Mouse (Mus musculus): ENCODE results near the gene Olfr1308. TPM values are rescaled to one million over a fixed set of nuclear protein-coding genes. Genes with fewer than 3 reads are reported as not detected.

The Olfr1308 gene
- total RNA-seq (2021), result not detected

DNA sequence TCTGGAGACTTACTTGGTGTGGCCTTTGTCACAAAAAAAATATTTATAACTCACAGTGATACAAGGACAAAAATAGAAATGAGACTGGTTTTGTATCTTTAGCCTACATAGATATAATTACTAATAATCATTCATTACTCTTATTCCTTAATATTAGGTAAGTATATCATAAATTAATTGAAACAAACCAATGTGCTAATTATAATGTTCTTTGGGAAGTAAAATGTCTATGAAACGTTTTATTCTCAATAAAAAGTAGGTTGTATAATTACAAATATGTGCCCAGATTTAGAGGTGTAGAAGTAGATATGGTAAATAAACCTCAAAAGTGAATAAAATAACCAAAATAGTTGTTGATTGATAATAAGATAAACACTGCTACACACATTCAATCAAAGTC, at the start of gene Olfr1308:
TSS of gene Olfr1308 (minus strand) at position 101 of the 400 bp plus-strand sequence.
- intact Hi-C loops (cut with DNase I), result no loop called here
- no peak for DNase-seq

DNA sequence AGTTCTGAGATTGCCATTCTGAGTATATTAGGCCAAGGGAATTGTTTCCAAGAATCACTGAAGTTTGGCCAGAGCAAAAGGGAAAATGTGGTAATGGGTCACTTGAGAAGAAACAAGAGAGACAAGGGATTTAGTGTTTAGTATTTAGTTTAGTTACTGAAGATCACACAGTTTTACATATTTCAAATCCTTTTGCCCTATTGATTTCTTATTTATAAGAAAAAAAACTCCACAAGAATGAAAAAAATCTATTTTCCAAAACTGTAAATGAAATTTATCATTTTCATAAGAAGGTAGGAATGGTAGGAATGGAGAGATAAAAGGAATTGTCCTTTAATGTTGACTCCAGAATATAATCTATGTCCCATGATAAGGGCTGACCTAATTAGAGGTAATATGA, 47.9 kb upstream of the Olfr1308 start, which contains the start of gene Olfr1310:
TSS of gene Olfr1310 (minus strand) at position 101 of the 400 bp plus-strand sequence.
- DNase-seq, result no peak
- intact Hi-C loops (cut with DNase I), result no loop called here

DNA sequence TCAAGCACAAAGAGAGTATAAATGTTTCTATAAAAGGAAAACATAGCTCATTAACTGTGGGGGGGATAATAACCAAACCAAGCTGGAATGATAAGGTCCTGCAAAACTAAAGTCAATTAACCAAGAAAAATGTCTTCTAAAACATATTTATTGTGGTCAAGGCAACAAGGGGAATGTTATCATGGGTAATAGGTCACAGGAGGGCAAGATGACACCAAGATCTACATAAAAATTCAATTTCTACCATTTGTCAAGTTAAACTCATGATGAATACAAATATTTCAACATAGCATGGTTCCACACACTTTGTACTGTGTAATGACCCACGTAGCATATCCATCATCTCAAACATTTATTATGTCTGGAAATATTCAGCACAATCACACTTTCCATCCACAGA, 25.4 kb upstream of the Olfr1308 start, which contains the start of gene Olfr1309:
TSS of gene Olfr1309 (minus strand) at position 101 of the 400 bp plus-strand sequence.
- intact Hi-C loops (cut with DNase I), result no loop called here
- no peak for DNase-seq

DNA sequence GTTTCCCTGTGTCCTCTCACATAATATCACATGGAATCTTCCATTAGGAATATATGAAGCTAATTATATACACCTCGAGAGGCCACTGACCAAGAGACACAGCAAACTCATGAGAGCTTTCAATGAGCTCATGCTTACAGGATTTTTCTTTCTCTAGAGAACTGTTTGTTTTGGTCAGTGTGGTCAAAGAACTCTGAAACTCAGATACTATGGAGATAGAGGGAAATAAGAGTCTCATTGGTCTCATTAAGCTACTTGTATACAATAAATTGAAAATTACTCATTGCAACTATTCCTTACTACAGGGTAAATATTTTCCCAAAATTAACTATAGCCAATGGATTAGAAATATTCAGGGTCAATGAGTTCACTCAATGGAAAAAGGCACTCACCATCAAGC, 15.4 kb downstream of the Olfr1308 start, which contains the start of gene Olfr1307:
TSS of gene Olfr1307 (minus strand) at position 101 of the 400 bp plus-strand sequence.
- intact Hi-C loops (cut with DNase I), result no loop called here
- no peak for DNase-seq

DNA sequence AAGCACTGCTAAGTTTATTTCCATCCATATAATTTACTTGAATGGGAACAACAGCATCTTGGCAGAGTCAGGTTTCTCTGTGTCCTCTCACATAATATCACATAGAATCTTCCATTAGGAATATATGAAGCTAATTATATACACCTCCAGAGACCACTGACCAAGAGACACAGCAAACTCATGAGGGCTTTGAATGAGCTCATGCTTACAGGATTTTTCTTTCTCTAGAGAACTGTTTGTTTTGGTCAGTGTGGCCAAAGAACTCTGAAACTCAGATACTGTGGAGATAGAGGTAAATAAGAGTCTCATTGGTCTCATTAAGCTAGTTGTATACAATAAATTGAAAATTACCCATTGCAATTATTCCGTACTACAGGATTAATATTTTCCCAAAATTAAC, 48.6 kb downstream of the Olfr1308 start, which contains the start of gene Olfr1306:
TSS of gene Olfr1306 (minus strand) at position 101 of the 400 bp plus-strand sequence.
- intact Hi-C loops (cut with DNase I), result no loop called here
- no peak for DNase-seq

Other genes starting within 250 kb of the Olfr1308 start
- gene Olfr1301, start 213.9 kb downstream of the Olfr1308 start, total RNA-seq (2021), result not detected
- not detected for gene Olfr1302, start 187.5 kb downstream of the Olfr1308 start, total RNA-seq (2021)
- gene Olfr1303, start 144.6 kb downstream of the Olfr1308 start, total RNA-seq (2021), result not detected
- gene Olfr1305, start 87.8 kb downstream of the Olfr1308 start, total RNA-seq (2021), result not detected
- gene Olfr1306, start 48.7 kb downstream of the Olfr1308 start, total RNA-seq (2021), result not detected
- under 1 TPM; 0.04 TPM for gene Olfr1307, start 15.5 kb downstream of the Olfr1308 start, total RNA-seq (2021)
- not detected for gene Olfr1309, start 25.3 kb upstream of the Olfr1308 start, total RNA-seq (2021)
- not detected for gene Olfr1310, start 47.8 kb upstream of the Olfr1308 start, total RNA-seq (2021)
- not detected for gene Olfr1311, start 59.5 kb upstream of the Olfr1308 start, total RNA-seq (2021)
- gene Olfr1312, start 85.3 kb upstream of the Olfr1308 start, total RNA-seq (2021), result not detected
- not detected for gene Olfr1313, start 112.9 kb upstream of the Olfr1308 start, total RNA-seq (2021)
- not detected for gene Olfr1314, start 131.8 kb upstream of the Olfr1308 start, total RNA-seq (2021)
- gene Olfr1315-ps1, start 150.5 kb upstream of the Olfr1308 start, total RNA-seq (2021), result not detected
- not detected for gene Olfr1316, start 170.0 kb upstream of the Olfr1308 start, total RNA-seq (2021)
- gene Olfr1317, start 175.4 kb upstream of the Olfr1308 start, total RNA-seq (2021), result not detected
- not detected for gene Olfr1318, start 189.3 kb upstream of the Olfr1308 start, total RNA-seq (2021)

Measured in left cerebral cortex, postnatal 4 days (tissue).